Mouse (Mus musculus): ENCODE data around the gene 1700020D05Rik. TPM values are rescaled to one million over a fixed set of nuclear protein-coding genes. Genes with fewer than 3 reads are reported as not detected.

The 1700020D05Rik gene
- polyA plus RNA-seq, 2 experiments, result 0.81 TPM; not detected in 1

GRCm38 (mm10) chr19:5463791-5464562, 39.6 kb downstream of the 1700020D05Rik start:
- WGBS (ENCODE audit: insufficient replicate concordance), result 62% methylated on average over 15 of the region's 15 CpGs
- Histone ChIP-seq H3K4me2 (ENCODE audit: low read depth) (no peak overlapping the region), H3K36me3 (replicated peaks; ENCODE audit: control insufficient read depth, insufficient read depth, low read depth) (no peaks in the 10 kb centered on the region; the same call in none of the 2 replicates), H3K4me1 (replicated peaks; ENCODE audit: control insufficient read depth in 2 of 2, insufficient read depth in 2 of 2, low read length in 1 of 2) (peaks cover 6 to 11% of the 10 kb centered on the region in 2 experiments), H3K4me3 (ENCODE audit: insufficient read depth in 1 of 2, low read depth in 2 of 2, low read length in 2 of 2) (no peak overlapping the region), H3K27me3 (ENCODE audit: control insufficient read depth, insufficient read depth, low read length) (no peaks in the 10 kb centered on the region), H3K9me3 (ENCODE audit: control insufficient read depth, low read length) (no peaks in the 10 kb centered on the region), H3K27ac (no peak overlapping the region), H3K9ac (replicated peaks) (no peak overlapping the region)
- DNase-seq (ENCODE audit: low read depth in 3 of 3, low spot score in 3 of 3), result no peak
- TF ChIP-seq CTCF (IDR thresholded peaks at IDR 0.05; ENCODE audit: low read depth) (peak; percentile 92), EP300 (IDR thresholded peaks at IDR 0.05; ENCODE audit: low read depth) (no peak)
- no peak for ATAC-seq (ENCODE audit: insufficient read depth)

- 84% methylated on average over 9 of the region's 9 CpGs for WGBS (ENCODE audit: insufficient replicate concordance)
- no peak overlapping the region for H3K27ac ChIP-seq
- DNase-seq (ENCODE audit: low read depth in 3 of 3, low spot score in 3 of 3) (no peak), ATAC-seq (ENCODE audit: insufficient read depth) (no peak)
- H3K4me1 ChIP-seq (replicated peaks; ENCODE audit: control insufficient read depth in 2 of 2, insufficient read depth in 2 of 2, low read length in 1 of 2), result peaks cover 6 to 11% of the 10 kb centered on the region in 2 experiments
- no peak for TF ChIP-seq EP300 (IDR thresholded peaks at IDR 0.05; ENCODE audit: low read depth)
- H3K27me3 ChIP-seq (ENCODE audit: control insufficient read depth, insufficient read depth, low read length), result no peaks in the 10 kb centered on the region
- H3K4me2 ChIP-seq (ENCODE audit: low read depth), result no peak overlapping the region
- H3K4me3 ChIP-seq (ENCODE audit: insufficient read depth in 1 of 2, low read depth in 2 of 2, low read length in 2 of 2), result no peak overlapping the region
- no peak overlapping the region for H3K9ac ChIP-seq (replicated peaks)
- no peaks in the 10 kb centered on the region; the same call in none of the 2 replicates for H3K36me3 ChIP-seq (replicated peaks; ENCODE audit: control insufficient read depth, insufficient read depth, low read depth)
- no peaks in the 10 kb centered on the region for H3K9me3 ChIP-seq (ENCODE audit: control insufficient read depth, low read length)
Observed at GRCm38 (mm10) chr19:5463212-5463611, 40.4 kb downstream of the 1700020D05Rik start.

DNA sequence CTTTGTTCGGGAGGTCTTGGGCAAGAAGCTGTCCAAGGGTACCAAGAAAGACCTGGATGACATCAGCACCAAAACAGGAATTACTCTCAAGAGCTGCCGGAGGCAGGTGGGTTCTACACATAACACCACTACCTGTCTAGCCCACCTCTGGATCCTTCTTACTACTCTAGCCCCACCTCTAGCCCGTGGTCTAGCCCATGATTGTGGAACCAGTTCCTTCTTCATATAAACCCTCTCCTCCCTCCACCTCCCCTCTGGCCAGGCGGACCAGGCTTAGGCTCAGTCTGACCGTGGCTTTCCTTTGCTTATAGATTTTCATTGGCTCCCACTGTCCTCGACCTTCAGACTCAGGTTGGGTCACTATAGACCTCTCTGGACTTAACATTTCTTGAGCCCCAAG, 42.2 kb downstream of the 1700020D05Rik start:
- Histone ChIP-seq H3K9me3 (ENCODE audit: control insufficient read depth, low read length) (no peaks in the 10 kb centered on the region), H3K27ac (no peak overlapping the region), H3K36me3 (replicated peaks; ENCODE audit: control insufficient read depth, insufficient read depth, low read depth) (no peaks in the 10 kb centered on the region; the same call in 1 of the 2 replicates), H3K9ac (replicated peaks) (no peak overlapping the region), H3K27me3 (ENCODE audit: control insufficient read depth, insufficient read depth, low read length) (no peaks in the 10 kb centered on the region), H3K4me1 (replicated peaks; ENCODE audit: control insufficient read depth in 2 of 2, insufficient read depth in 2 of 2, low read length in 1 of 2) (peaks cover 14 to 19% of the 10 kb centered on the region in 2 experiments), H3K4me2 (ENCODE audit: low read depth) (peak overlapping the region; percentile 90), H3K4me3 (ENCODE audit: insufficient read depth in 1 of 2, low read depth in 2 of 2, low read length in 2 of 2) (peak overlapping the region; percentile 77 to 99; a peak in 3 of 4 replicates)
- TF ChIP-seq CTCF (IDR thresholded peaks at IDR 0.05; ENCODE audit: low read depth) (no peak), EP300 (IDR thresholded peaks at IDR 0.05; ENCODE audit: low read depth) (no peak)
- DNase-seq (ENCODE audit: low read depth in 3 of 3, low spot score in 3 of 3), result no peak
- no peak for ATAC-seq (ENCODE audit: insufficient read depth)
- 74% methylated on average over 6 of the region's 6 CpGs for WGBS (ENCODE audit: insufficient replicate concordance)

GRCm38 (mm10) chr19:5460465-5460911, 43.1 kb downstream of the 1700020D05Rik start, which contains the start of gene Fibp:
Fibp (plus strand) TSS chr19:5460615.
- peaks cover 19 to 20% of the 10 kb centered on the region in 2 experiments for H3K4me1 ChIP-seq (replicated peaks; ENCODE audit: control insufficient read depth in 2 of 2, insufficient read depth in 2 of 2, low read length in 1 of 2)
- WGBS (ENCODE audit: insufficient replicate concordance), result under 1% methylated on average over 32 of the region's 32 CpGs
- H3K36me3 ChIP-seq (replicated peaks; ENCODE audit: control insufficient read depth, insufficient read depth, low read depth), result no peaks in the 10 kb centered on the region; the same call in 1 of the 2 replicates
- H3K4me2 ChIP-seq (ENCODE audit: low read depth), result peak within 1 kb of the TSS; percentile 90
- H3K9ac ChIP-seq (replicated peaks), result peak within 1 kb of the TSS; percentile 77
- no peaks in the 10 kb centered on the region for H3K27me3 ChIP-seq (ENCODE audit: control insufficient read depth, insufficient read depth, low read length)
- TF ChIP-seq CTCF (IDR thresholded peaks at IDR 0.05; ENCODE audit: low read depth) (no peak), EP300 (IDR thresholded peaks at IDR 0.05; ENCODE audit: low read depth) (no peak)
- DNase-seq (ENCODE audit: low read depth in 3 of 3, low spot score in 3 of 3) (peak; percentile 71 to 75 (median 72)), ATAC-seq (ENCODE audit: insufficient read depth) (peak; percentile 63)
- H3K9me3 ChIP-seq (ENCODE audit: control insufficient read depth, low read length), result no peaks in the 10 kb centered on the region
- H3K27ac ChIP-seq, result peak within 1 kb of the TSS; percentile 45
- peak within 1 kb of the TSS; percentile 77 to 99 for H3K4me3 ChIP-seq (ENCODE audit: insufficient read depth in 1 of 2, low read depth in 2 of 2, low read length in 2 of 2)

GRCm38 (mm10) chr19:5459896-5460295, 43.7 kb downstream of the 1700020D05Rik start:
- H3K9ac ChIP-seq (replicated peaks), result peak overlapping the region; percentile 77
- H3K27ac ChIP-seq, result no peak overlapping the region

More at GRCm38 (mm10) chr19:5459896-5460295, 43.7 kb downstream of the 1700020D05Rik start:
- WGBS (ENCODE audit: insufficient replicate concordance), result 24% methylated on average over 3 of the region's 3 CpGs
- DNase-seq (ENCODE audit: low read depth in 3 of 3, low spot score in 3 of 3), result no peak
- Histone ChIP-seq H3K36me3 (replicated peaks; ENCODE audit: control insufficient read depth, insufficient read depth, low read depth) (no peaks in the 10 kb centered on the region; the same call in 1 of the 2 replicates), H3K4me1 (replicated peaks; ENCODE audit: control insufficient read depth in 2 of 2, insufficient read depth in 2 of 2, low read length in 1 of 2) (peaks cover 19 to 22% of the 10 kb centered on the region in 2 experiments), H3K4me2 (ENCODE audit: low read depth) (peak overlapping the region; percentile 90), H3K4me3 (ENCODE audit: insufficient read depth in 1 of 2, low read depth in 2 of 2, low read length in 2 of 2) (peak overlapping the region in 1 of 2 experiments; percentile 77; a peak in 3 of 4 replicates), H3K9me3 (ENCODE audit: control insufficient read depth, low read length) (no peaks in the 10 kb centered on the region), H3K27me3 (ENCODE audit: control insufficient read depth, insufficient read depth, low read length) (no peaks in the 10 kb centered on the region)
- TF ChIP-seq CTCF (IDR thresholded peaks at IDR 0.05; ENCODE audit: low read depth), result no peak
- TF ChIP-seq EP300 (IDR thresholded peaks at IDR 0.05; ENCODE audit: low read depth), result no peak
- no peak for ATAC-seq (ENCODE audit: insufficient read depth)
